Mouse (Mus musculus): ENCODE results near the gene Serinc3.
"Not testable (repeated sequence)": the region's sequence is repeated elsewhere in the genome, so short reads cannot be mapped to it uniquely, and the experiment has no call there.

The Serinc3 gene

GRCm38 (mm10) chr2:163644575-163645385 lies at the start of gene Serinc3:
Serinc3 (minus strand) TSS chr2:163645131.
- DNase-seq (ENCODE audit: low read depth) = peak; percentile 99

- peak; percentile 75 for DNase-seq (ENCODE audit: low read depth)
These were observed 48.9 kb upstream of the Serinc3 start for GRCm38 (mm10) chr2:163693716-163694314.

- peak; percentile 53 for DNase-seq (ENCODE audit: low read depth)
These were observed 48.1 kb upstream of the Serinc3 start for GRCm38 (mm10) chr2:163692873-163693612.

GRCm38 (mm10) chr2:163691846-163692605 lies 47.1 kb upstream of the Serinc3 start:
- no peak for DNase-seq (ENCODE audit: low read depth)

- DNase-seq (ENCODE audit: low read depth) = no peak
These were observed 45.7 kb upstream of the Serinc3 start for GRCm38 (mm10) chr2:163690409-163691304.

GRCm38 (mm10) chr2:163689771-163690170 lies 44.8 kb upstream of the Serinc3 start:
- DNase-seq (ENCODE audit: low read depth) = no peak

- not testable (repeated sequence) for DNase-seq (ENCODE audit: low read depth)
These were observed 43.4 kb upstream of the Serinc3 start for GRCm38 (mm10) chr2:163688377-163688776.

GRCm38 (mm10) chr2:163686886-163687285 lies 42.0 kb upstream of the Serinc3 start:
- no peak for DNase-seq (ENCODE audit: low read depth)

GRCm38 (mm10) chr2:163686233-163686632 lies 41.3 kb upstream of the Serinc3 start:
- no peak for DNase-seq (ENCODE audit: low read depth)

- DNase-seq (ENCODE audit: low read depth) = peak; percentile 57
These were observed 40.9 kb upstream of the Serinc3 start for GRCm38 (mm10) chr2:163685761-163686200.

GRCm38 (mm10) chr2:163685287-163685686 lies 40.4 kb upstream of the Serinc3 start:
- no peak for DNase-seq (ENCODE audit: low read depth)

- DNase-seq (ENCODE audit: low read depth) = no peak
These were observed 37.4 kb upstream of the Serinc3 start for GRCm38 (mm10) chr2:163682344-163682743.

- DNase-seq (ENCODE audit: low read depth) = no peak
These were observed 31.8 kb upstream of the Serinc3 start for GRCm38 (mm10) chr2:163676745-163677144.

GRCm38 (mm10) chr2:163676321-163676720 lies 31.4 kb upstream of the Serinc3 start:
- DNase-seq (ENCODE audit: low read depth) = no peak

- no peak for DNase-seq (ENCODE audit: low read depth)
These were observed 30.7 kb upstream of the Serinc3 start for GRCm38 (mm10) chr2:163675662-163676061.

GRCm38 (mm10) chr2:163675144-163675619 lies 30.3 kb upstream of the Serinc3 start:
- DNase-seq (ENCODE audit: low read depth) = peak; percentile 91

GRCm38 (mm10) chr2:163674397-163674796 lies 29.5 kb upstream of the Serinc3 start:
- peak; percentile 47 for DNase-seq (ENCODE audit: low read depth)

GRCm38 (mm10) chr2:163670872-163671594 lies 26.1 kb upstream of the Serinc3 start:
- DNase-seq (ENCODE audit: low read depth) = peak; percentile 35

GRCm38 (mm10) chr2:163667045-163667444 lies 22.1 kb upstream of the Serinc3 start:
- no peak for DNase-seq (ENCODE audit: low read depth)

- peak; percentile 83 for DNase-seq (ENCODE audit: low read depth)
These were observed 19.0 kb upstream of the Serinc3 start for GRCm38 (mm10) chr2:163663930-163664329.

All from NIH3T3 (cell line).